Comparison of ENCODE assay signal across 8 mouse cellular contexts in the genomic region with DNA sequence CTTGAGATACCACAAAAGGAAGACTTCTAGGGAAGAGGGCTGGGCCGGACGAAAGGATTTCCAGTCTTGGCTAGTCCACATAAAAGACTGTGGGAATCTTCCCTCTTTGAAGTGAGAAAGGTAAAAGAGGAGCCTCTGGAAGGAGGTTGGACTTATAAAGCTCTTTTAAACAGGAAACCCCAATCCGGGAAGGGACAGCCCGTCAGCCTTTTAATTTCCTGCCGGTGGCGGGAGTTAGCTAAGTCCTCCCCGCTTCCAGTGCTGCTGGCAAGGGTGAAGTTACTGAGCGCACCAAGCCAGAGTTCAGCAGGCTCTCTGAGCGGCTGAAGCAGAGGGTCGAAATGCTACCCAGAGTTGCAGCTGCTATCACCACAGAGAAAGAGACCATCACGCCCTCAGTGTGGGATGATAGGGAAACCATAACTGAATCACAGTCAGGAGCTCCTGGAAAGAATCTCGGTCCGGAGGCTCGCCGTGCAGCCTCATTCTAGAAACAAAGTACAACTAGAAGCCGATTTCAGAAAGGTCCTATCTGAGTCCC.
DNase-seq lines count a peak whose midpoint lies in the region; ATAC-seq and TF ChIP-seq lines count a peak whose summit lies in the region.

No protein-coding gene starts in this region.

- TF ChIP-seq CTCF in lung, postnatal 0 days (IDR thresholded peaks at IDR 0.05), result 0 out of 2 replicates have a peak, but pooled peaks have one; percentile 3

- peak overlapping the region; percentile 69 for H3K4me3 ChIP-seq in heart, embryonic 11.5 days (ENCODE audit: low read depth, low read length)
- H3K4me3 ChIP-seq in lung, postnatal 0 days (ENCODE audit: low read depth, low read length), result peak overlapping the region; percentile 65
- peak overlapping the region; percentile 84 for H3K4me3 ChIP-seq in stomach, embryonic 16.5 days (replicated peaks; ENCODE audit: low read length)

- H3K36me3 ChIP-seq in heart, embryonic 11.5 days (ENCODE audit: control insufficient read depth, insufficient read depth, low read length), result no peaks in the 10 kb centered on the region
- H3K36me3 ChIP-seq in lung, postnatal 0 days (ENCODE audit: insufficient read depth, low read length), result no peaks in the 10 kb centered on the region
- H3K36me3 ChIP-seq in stomach, embryonic 16.5 days (ENCODE audit: control insufficient read depth, insufficient read depth, low read length), result no peaks in the 10 kb centered on the region

- no peaks in the 10 kb centered on the region for H3K27me3 ChIP-seq in heart, embryonic 11.5 days (ENCODE audit: control insufficient read depth, insufficient read depth, low read length)
- no peaks in the 10 kb centered on the region for H3K27me3 ChIP-seq in lung, postnatal 0 days (replicated peaks; ENCODE audit: insufficient read depth, low read length)
- no peaks in the 10 kb centered on the region for H3K27me3 ChIP-seq in stomach, embryonic 16.5 days (ENCODE audit: control insufficient read depth, insufficient read depth, low read length)

- peak overlapping the region; percentile 81 for H3K4me2 ChIP-seq in heart, embryonic 11.5 days
- peak overlapping the region; percentile 80 for H3K4me2 ChIP-seq in lung, postnatal 0 days (replicated peaks; ENCODE audit: low read depth, low read length)
- peak overlapping the region; percentile 75 for H3K4me2 ChIP-seq in stomach, embryonic 16.5 days (ENCODE audit: low read depth, low read length)

- peak overlapping the region; percentile 83 for H3K27ac ChIP-seq in heart, embryonic 11.5 days (ENCODE audit: low read depth, low read length)
- H3K27ac ChIP-seq in lung, postnatal 0 days (ENCODE audit: low read length), result peak overlapping the region; percentile 97
- H3K27ac ChIP-seq in stomach, embryonic 16.5 days (ENCODE audit: low read length), result peak overlapping the region; percentile 93

- H3K9me3 ChIP-seq in heart, embryonic 11.5 days (replicated peaks; ENCODE audit: control insufficient read depth, low read length), result no peaks in the 10 kb centered on the region
- no peaks in the 10 kb centered on the region for H3K9me3 ChIP-seq in lung, postnatal 0 days (ENCODE audit: low read length)
- H3K9me3 ChIP-seq in stomach, embryonic 16.5 days (replicated peaks; ENCODE audit: control insufficient read depth, low read length), result no peaks in the 10 kb centered on the region

- TF ChIP-seq EP300 in lung, postnatal 0 days (IDR thresholded peaks at IDR 0.05), result no peak

- H3K9ac ChIP-seq in heart, embryonic 11.5 days (ENCODE audit: low read depth, low read length), result peak overlapping the region; percentile 90
- peak overlapping the region; percentile 75 for H3K9ac ChIP-seq in lung, postnatal 0 days (replicated peaks; ENCODE audit: low read depth)
- H3K9ac ChIP-seq in stomach, embryonic 16.5 days (ENCODE audit: low read length), result peak overlapping the region; percentile 95

- DNase-seq in gastrocnemius, adult 18-20 months (ENCODE audit: low spot score), result peak; percentile 23
- no peak for DNase-seq in gastrocnemius, adult 8-10 months (ENCODE audit: low spot score in 2 of 2)
- DNase-seq in embryo, embryonic 9.5 days (ENCODE audit: extremely low spot score), result peak; percentile 63
- DNase-seq in kidney, adult 9 months, result peak; percentile 70
- DNase-seq in lung, postnatal 0 days (ENCODE audit: low spot score), result peak; percentile 74
- no peak for DNase-seq in spleen, adult 18-20 months

- no peak for ATAC-seq in heart, embryonic 11.5 days (replicated peaks; ENCODE audit: insufficient number of reproducible peaks, low FRiP score, low TSS enrichment)
- ATAC-seq in lung, postnatal 0 days, result peak; percentile 28; the same call in 1 of the 2 replicates
- ATAC-seq in stomach, embryonic 16.5 days (ENCODE audit: insufficient read depth, low FRiP score), result no peak

- H3K4me1 ChIP-seq in heart, embryonic 11.5 days (ENCODE audit: control insufficient read depth, insufficient read depth, low read length), result peaks cover 24% of the 10 kb centered on the region
- H3K4me1 ChIP-seq in lung, postnatal 0 days (ENCODE audit: insufficient read depth, low read depth, low read length), result peaks cover 19% of the 10 kb centered on the region; the same call in 1 of the 2 replicates
- H3K4me1 ChIP-seq in stomach, embryonic 16.5 days (ENCODE audit: control insufficient read depth, insufficient read depth, low read length), result peaks cover 20% of the 10 kb centered on the region

- WGBS in heart, embryonic 11.5 days (ENCODE audit: insufficient replicate concordance), result 1% methylated on average over 16 of the region's 16 CpGs
- WGBS in lung, postnatal 0 days, result under 1% methylated on average over 16 of the region's 16 CpGs
- WGBS in stomach, embryonic 16.5 days, result under 1% methylated on average over 16 of the region's 16 CpGs

Comparison
In these comparisons a context has a peak if more than half of its experiments do, and no peak if none do; other contexts are left out.
1. DNase-seq: peak in gastrocnemius, adult 18-20 months (single experiment), embryo, embryonic 9.5 days (single experiment), kidney, adult 9 months (single experiment) and lung, postnatal 0 days (single experiment); none in gastrocnemius, adult 8-10 months (0 of 2) and spleen, adult 18-20 months (0 of 2).
2. Peak in every context shown above with its lines, with median percentiles within 50 percentile points of each other: H3K27ac ChIP-seq, H3K4me2 ChIP-seq, H3K4me3 ChIP-seq and H3K9ac ChIP-seq.